Mouse (Mus musculus) spleen, adult 2 months (tissue): Measurements from ENCODE around the gene Abhd14a.

Experiments
- CTCF ChIP-seq: fragments of 200-500 bp; IDR thresholded peaks from 2 replicates; pipeline ENCODE4 v1.5.1; 2011; ENCODE audit warnings: mild to moderate bottlenecking, inconsistent platforms; ENCODE audit not compliant: insufficient read depth, insufficient read length, insufficient replicate concordance; ENCODE audit errors: extremely low read depth
- POLR2A ChIP-seq: fragments of 200-500 bp; IDR thresholded peaks from 2 replicates; pipeline ENCODE4 v1.6.1; 2011; ENCODE audit warnings: low read depth, low read length, inconsistent platforms

GRCm38 (mm10) chr9:106480541-106480940 is 33.1 kb upstream of the Abhd14a start:
- TF ChIP-seq POLR2A (no peak), CTCF (no peak)
